Mouse (Mus musculus): ENCODE results near the gene Ppme1.

Gene Ppme1

GRCm38 (mm10) chr7:100281596-100281995 is 90.5 kb downstream of the Ppme1 start:
- DNase-seq (ENCODE audit: inconsistent age in 2 of 2, low spot score in 1 of 2): no peak

GRCm38 (mm10) chr7:100279803-100280202 is 92.3 kb downstream of the Ppme1 start:
- peak; percentile 23 to 79 for DNase-seq (ENCODE audit: inconsistent age in 2 of 2, low spot score in 1 of 2)

Data from adrenal gland, adult (tissue).